Mouse (Mus musculus): ENCODE results near the gene Add1. TPM values are rescaled to one million over a fixed set of nuclear protein-coding genes. Genes with fewer than 3 reads are reported as not detected.
"Not testable (repeated sequence)": the region's sequence is repeated elsewhere in the genome, so short reads cannot be mapped to it uniquely, and the experiment has no call there.

Add1 gene
- polyA plus RNA-seq, 1 experiment from 2014 or later = 200 TPM

- H3K27ac ChIP-seq = no peak overlapping the region
- H3K27me3 ChIP-seq = no peaks in the 10 kb centered on the region
- H3K4me2 ChIP-seq = no peak overlapping the region
- H3K9me3 ChIP-seq (replicated peaks) = no peaks in the 10 kb centered on the region
- H3K9ac ChIP-seq = no peak overlapping the region
- ATAC-seq (replicated peaks; ENCODE audit: low FRiP score) = no peak
- no peak overlapping the region for H3K4me3 ChIP-seq (replicated peaks)
- WGBS = 90% methylated on average over 5 of the region's 5 CpGs
- H3K4me1 ChIP-seq = 0 out of 2 replicates have a peak, but pooled peaks cover 6% of the 10 kb centered on the region
- peaks cover 3% of the 10 kb centered on the region for H3K36me3 ChIP-seq
These were observed 14.4 kb downstream of the Add1 start for GRCm38 (mm10) chr5:34587881-34588280.

GRCm38 (mm10) chr5:34590059-34590458, 16.6 kb downstream of the Add1 start:
- ATAC-seq (replicated peaks; ENCODE audit: low FRiP score) = no peak
- Histone ChIP-seq H3K4me1 (0 out of 2 replicates have a peak, but pooled peaks cover 6% of the 10 kb centered on the region), H3K4me3 (replicated peaks) (no peak overlapping the region), H3K27ac (no peak overlapping the region), H3K36me3 (peaks cover 16% of the 10 kb centered on the region), H3K9me3 (replicated peaks) (no peaks in the 10 kb centered on the region), H3K9ac (no peak overlapping the region), H3K27me3 (no peaks in the 10 kb centered on the region), H3K4me2 (no peak overlapping the region)
- 40% methylated on average over 5 of the region's 5 CpGs for WGBS

- Histone ChIP-seq H3K4me2 (no peak overlapping the region), H3K4me1 (0 out of 2 replicates have a peak, but pooled peaks cover 6% of the 10 kb centered on the region), H3K9me3 (replicated peaks) (no peaks in the 10 kb centered on the region), H3K4me3 (replicated peaks) (no peak overlapping the region), H3K27me3 (no peaks in the 10 kb centered on the region), H3K27ac (no peak overlapping the region), H3K9ac (no peak overlapping the region), H3K36me3 (peaks cover 16% of the 10 kb centered on the region)
- ATAC-seq (replicated peaks; ENCODE audit: low FRiP score) = no peak
- 74% methylated on average over 4 of the region's 4 CpGs for WGBS
These were observed 17.2 kb downstream of the Add1 start for GRCm38 (mm10) chr5:34590702-34591101.

GRCm38 (mm10) chr5:34591388-34592004, 18.0 kb downstream of the Add1 start:
- H3K4me3 ChIP-seq (replicated peaks) = no peak overlapping the region
- 0 out of 2 replicates have a peak, but pooled peaks cover 6% of the 10 kb centered on the region for H3K4me1 ChIP-seq
- WGBS = 82% methylated on average over 5 of the region's 5 CpGs
- no peak overlapping the region for H3K9ac ChIP-seq
- H3K36me3 ChIP-seq = peaks cover 16% of the 10 kb centered on the region
- H3K4me2 ChIP-seq = no peak overlapping the region
- no peak for ATAC-seq (replicated peaks; ENCODE audit: low FRiP score)
- no peaks in the 10 kb centered on the region for H3K27me3 ChIP-seq
- H3K9me3 ChIP-seq (replicated peaks) = no peaks in the 10 kb centered on the region
- H3K27ac ChIP-seq = no peak overlapping the region

- not testable (repeated sequence) for H3K4me1 ChIP-seq; H3K4me2 ChIP-seq; H3K27me3 ChIP-seq; ATAC-seq (replicated peaks; ENCODE audit: low FRiP score); H3K9me3 ChIP-seq (replicated peaks); H3K27ac ChIP-seq; H3K9ac ChIP-seq; H3K4me3 ChIP-seq (replicated peaks)
- H3K36me3 ChIP-seq = peaks cover 16% of the 10 kb centered on the region
- WGBS = 93% methylated on average over 5 of the region's 5 CpGs
These were observed 18.8 kb downstream of the Add1 start for GRCm38 (mm10) chr5:34592224-34592623.

- Histone ChIP-seq H3K27me3 (no peaks in the 10 kb centered on the region), H3K27ac (no peak overlapping the region), H3K4me1 (0 out of 2 replicates have a peak, but pooled peaks cover 6% of the 10 kb centered on the region), H3K9me3 (replicated peaks) (no peaks in the 10 kb centered on the region), H3K4me3 (replicated peaks) (no peak overlapping the region), H3K36me3 (peaks cover 17% of the 10 kb centered on the region), H3K9ac (no peak overlapping the region), H3K4me2 (no peak overlapping the region)
- no peak for ATAC-seq (replicated peaks; ENCODE audit: low FRiP score)
- 93% methylated on average over 6 of the region's 6 CpGs for WGBS
These were observed 19.2 kb downstream of the Add1 start for GRCm38 (mm10) chr5:34592666-34593065.

GRCm38 (mm10) chr5:34593202-34593727, 19.8 kb downstream of the Add1 start:
- H3K27ac ChIP-seq = no peak overlapping the region
- no peaks in the 10 kb centered on the region for H3K9me3 ChIP-seq (replicated peaks)
- no peaks in the 10 kb centered on the region for H3K27me3 ChIP-seq
- 92% methylated on average over 9 of the region's 9 CpGs for WGBS
- no peak overlapping the region for H3K4me2 ChIP-seq
- H3K4me3 ChIP-seq (replicated peaks) = no peak overlapping the region
- peaks cover 23% of the 10 kb centered on the region for H3K36me3 ChIP-seq
- no peak overlapping the region for H3K9ac ChIP-seq
- no peak for ATAC-seq (replicated peaks; ENCODE audit: low FRiP score)
- H3K4me1 ChIP-seq = 0 out of 2 replicates have a peak, but pooled peaks cover 6% of the 10 kb centered on the region

GRCm38 (mm10) chr5:34604576-34604975, 31.1 kb downstream of the Add1 start:
- Histone ChIP-seq H3K4me3 (replicated peaks) (no peak overlapping the region), H3K9me3 (replicated peaks) (no peaks in the 10 kb centered on the region), H3K27me3 (no peaks in the 10 kb centered on the region), H3K27ac (no peak overlapping the region), H3K4me2 (no peak overlapping the region), H3K4me1 (no peaks in the 10 kb centered on the region), H3K36me3 (peaks cover 81% of the 10 kb centered on the region), H3K9ac (no peak overlapping the region)
- 93% methylated on average over 5 of the region's 5 CpGs for whole genome bisulfite sequencing
- no peak for ATAC-seq (replicated peaks; ENCODE audit: low FRiP score)

GRCm38 (mm10) chr5:34607100-34607880, 33.8 kb downstream of the Add1 start:
- Histone ChIP-seq H3K36me3 (peaks cover 85% of the 10 kb centered on the region), H3K4me2 (no peak overlapping the region), H3K27me3 (no peaks in the 10 kb centered on the region), H3K4me3 (replicated peaks) (no peak overlapping the region), H3K9ac (no peak overlapping the region), H3K4me1 (no peaks in the 10 kb centered on the region), H3K9me3 (replicated peaks) (no peaks in the 10 kb centered on the region), H3K27ac (no peak overlapping the region)
- 86% methylated on average over 8 of the region's 8 CpGs for WGBS
- no peak for ATAC-seq (replicated peaks; ENCODE audit: low FRiP score)

- H3K27me3 ChIP-seq = no peaks in the 10 kb centered on the region
- H3K36me3 ChIP-seq = peaks cover 84% of the 10 kb centered on the region
- 81% methylated on average over 3 of the region's 3 CpGs for WGBS
These were observed 34.8 kb downstream of the Add1 start for GRCm38 (mm10) chr5:34608226-34608625.

GRCm38 (mm10) chr5:34609966-34610365, 36.5 kb downstream of the Add1 start:
- Histone ChIP-seq H3K4me2 (no peak overlapping the region), H3K4me1 (no peaks in the 10 kb centered on the region), H3K36me3 (peaks cover 92% of the 10 kb centered on the region), H3K27ac (no peak overlapping the region), H3K9ac (no peak overlapping the region), H3K4me3 (replicated peaks) (no peak overlapping the region), H3K9me3 (replicated peaks) (no peaks in the 10 kb centered on the region), H3K27me3 (no peaks in the 10 kb centered on the region)
- ATAC-seq (replicated peaks; ENCODE audit: low FRiP score) = no peak
- WGBS = 90% methylated on average over 4 of the region's 4 CpGs

More at GRCm38 (mm10) chr5:34608226-34608625, 34.8 kb downstream of the Add1 start:
- Histone ChIP-seq H3K4me2 (no peak overlapping the region), H3K4me3 (replicated peaks) (no peak overlapping the region), H3K9me3 (replicated peaks) (no peaks in the 10 kb centered on the region), H3K27ac (no peak overlapping the region), H3K9ac (no peak overlapping the region), H3K4me1 (no peaks in the 10 kb centered on the region)
- no peak for ATAC-seq (replicated peaks; ENCODE audit: low FRiP score)

GRCm38 (mm10) chr5:34632996-34633395, 59.5 kb downstream of the Add1 start:
- Histone ChIP-seq H3K27ac (no peak overlapping the region), H3K27me3 (no peaks in the 10 kb centered on the region), H3K36me3 (peaks cover 81% of the 10 kb centered on the region), H3K4me2 (no peak overlapping the region), H3K9me3 (replicated peaks) (no peaks in the 10 kb centered on the region), H3K4me3 (replicated peaks) (no peak overlapping the region), H3K4me1 (peaks cover 28% of the 10 kb centered on the region), H3K9ac (no peak overlapping the region)
- 96% methylated on average over 2 of the region's 2 CpGs for WGBS
- no peak for ATAC-seq (replicated peaks; ENCODE audit: low FRiP score)
